Mouse (Mus musculus) liver, embryonic 12.5 days (tissue): ENCODE data around the gene Lgals12. TPM values are rescaled to one million over a fixed set of nuclear protein-coding genes. Genes with fewer than 3 reads are reported as not detected.

ENCODE experiments used
- ATAC-seq: fragments of 200-750 bp; cut with Nextera tagmentation; 2 replicates; pipeline ENCODE4 v1.8.0; 2017; ENCODE audit warnings: moderate number of reproducible peaks, mild to moderate bottlenecking, moderate library complexity
- H3K27ac ChIP-seq: fragments of 300-500 bp; sonication (generic); 2 replicates; pipeline ENCODE4 v1.5.1; 2016; ENCODE audit warnings: mild to moderate bottlenecking
- H3K27me3 ChIP-seq: fragments of 300-500 bp; sonication (generic); replicated peaks from 2 replicates; pipeline ENCODE4 v1.6.1; 2016; ENCODE audit warnings: mild to moderate bottlenecking, moderate library complexity
- H3K36me3 ChIP-seq: fragments of 300-500 bp; sonication (generic); 2 replicates; pipeline ENCODE4 v1.6.1; 2016; ENCODE audit warnings: mild to moderate bottlenecking, moderate library complexity
- H3K4me1 ChIP-seq: fragments of 300-500 bp; sonication (generic); 2 replicates; pipeline ENCODE4 v1.6.1; 2016
- H3K4me2 ChIP-seq: fragments of 300-500 bp; sonication (generic); 2 replicates; pipeline ENCODE4 v1.6.1; 2016; ENCODE audit warnings: mild to moderate bottlenecking, moderate library complexity
- H3K4me3 ChIP-seq: fragments of 300-500 bp; sonication (generic); 2 replicates; pipeline ENCODE4 v1.5.1; 2016; ENCODE audit warnings: mild to moderate bottlenecking, moderate library complexity
- H3K9ac ChIP-seq: fragments of 300-500 bp; sonication (generic); 2 replicates; pipeline ENCODE4 v1.6.1; 2016; ENCODE audit warnings: mild to moderate bottlenecking, moderate library complexity
- H3K9me3 ChIP-seq: fragments of 300-500 bp; sonication (generic); replicated peaks from 2 replicates; pipeline ENCODE4 v1.6.1; 2016; ENCODE audit warnings: mild to moderate bottlenecking, moderate library complexity
- WGBS: fragments of 180-500 bp; shearing (Covaris S2); methylation state at CpG from one replicate; pipeline ENCODE4 v1.1.7; 2016; ENCODE audit not compliant: insufficient replicate concordance; 5-methylcytosine and 5-hydroxymethylcytosine counted together
- polyA plus RNA-seq: library from polyadenylated mRNA; unstranded; fragments of >200 nt; fragmentation: Nextera tagmentation; extraction: Ambion mirVana; gene quantifications from 2 replicates; pipeline ENCODE4 v1.2.1, GENCODE M21; 2016

Gene Lgals12
- polyA plus RNA-seq, 1 experiment from 2014 or later: not detected

GRCm38 (mm10) chr19:7605930-7606783 is 836 bp downstream of the Lgals12 start:
- no peak for ATAC-seq

GRCm38 (mm10) chr19:7605013-7605412 is 2.0 kb downstream of the Lgals12 start:
- peaks cover 7% of the 10 kb centered on the region; the same call in 1 of the 2 replicates for H3K4me1 ChIP-seq
- H3K4me2 ChIP-seq: no peak overlapping the region
- ATAC-seq: no peak
- no peak overlapping the region for H3K9ac ChIP-seq
- H3K4me3 ChIP-seq: no peak overlapping the region
- no peaks in the 10 kb centered on the region for H3K36me3 ChIP-seq
- no peaks in the 10 kb centered on the region for H3K9me3 ChIP-seq
- H3K27me3 ChIP-seq: peaks cover 31% of the 10 kb centered on the region
- H3K27ac ChIP-seq: no peak overlapping the region

More at GRCm38 (mm10) chr19:7605930-7606783, 836 bp downstream of the Lgals12 start:
- no peaks in the 10 kb centered on the region for H3K36me3 ChIP-seq
- 8% methylated on average over 15 of the region's 15 CpGs for WGBS
- H3K27ac ChIP-seq: no peak overlapping the region
- H3K4me3 ChIP-seq: no peak overlapping the region
- no peak overlapping the region for H3K9ac ChIP-seq
- peak overlapping the region; percentile 48 for H3K4me2 ChIP-seq
- peaks cover 42% of the 10 kb centered on the region for H3K27me3 ChIP-seq
- H3K9me3 ChIP-seq: no peaks in the 10 kb centered on the region
- peaks cover 7% of the 10 kb centered on the region; the same call in 1 of the 2 replicates for H3K4me1 ChIP-seq

GRCm38 (mm10) chr19:7604107-7604506 is 2.9 kb downstream of the Lgals12 start:
- no peak overlapping the region for H3K27ac ChIP-seq
- no peak overlapping the region for H3K9ac ChIP-seq
- H3K36me3 ChIP-seq: no peaks in the 10 kb centered on the region
- H3K4me3 ChIP-seq: no peak overlapping the region
- H3K4me1 ChIP-seq: peaks cover 7% of the 10 kb centered on the region; the same call in 1 of the 2 replicates
- 75% methylated on average over 10 of the region's 10 CpGs for WGBS
- no peak overlapping the region for H3K4me2 ChIP-seq
- peaks cover 29% of the 10 kb centered on the region for H3K27me3 ChIP-seq
- no peaks in the 10 kb centered on the region for H3K9me3 ChIP-seq
- ATAC-seq: no peak

GRCm38 (mm10) chr19:7601551-7601950 is 5.4 kb downstream of the Lgals12 start:
- no peak overlapping the region for H3K4me3 ChIP-seq
- WGBS: 60% methylated on average over 4 of the region's 4 CpGs
- ATAC-seq: no peak

GRCm38 (mm10) chr19:7598481-7598880 is 8.5 kb downstream of the Lgals12 start:
- Histone ChIP-seq H3K27ac (no peak overlapping the region), H3K4me1 (no peaks in the 10 kb centered on the region), H3K4me3 (no peak overlapping the region), H3K36me3 (no peaks in the 10 kb centered on the region), H3K9ac (no peak overlapping the region), H3K9me3 (no peaks in the 10 kb centered on the region), H3K27me3 (no peaks in the 10 kb centered on the region), H3K4me2 (no peak overlapping the region)
- 27% methylated on average over 4 of the region's 4 CpGs for WGBS
- no peak for ATAC-seq

More at GRCm38 (mm10) chr19:7601551-7601950, 5.4 kb downstream of the Lgals12 start:
- no peaks in the 10 kb centered on the region for H3K36me3 ChIP-seq
- no peaks in the 10 kb centered on the region for H3K9me3 ChIP-seq
- H3K9ac ChIP-seq: no peak overlapping the region
- H3K4me1 ChIP-seq: peaks cover 3% of the 10 kb centered on the region; the same call in 1 of the 2 replicates
- peaks cover 9% of the 10 kb centered on the region for H3K27me3 ChIP-seq
- H3K27ac ChIP-seq: no peak overlapping the region
- no peak overlapping the region for H3K4me2 ChIP-seq

- H3K4me2 ChIP-seq: no peak overlapping the region
- no peak overlapping the region for H3K4me3 ChIP-seq
- no peaks in the 10 kb centered on the region for H3K36me3 ChIP-seq
- no peak overlapping the region for H3K27ac ChIP-seq
- H3K4me1 ChIP-seq: no peaks in the 10 kb centered on the region
- no peak overlapping the region for H3K9ac ChIP-seq
- H3K9me3 ChIP-seq: no peaks in the 10 kb centered on the region
- 5% methylated on average over 2 of the region's 2 CpGs for WGBS
- H3K27me3 ChIP-seq: no peaks in the 10 kb centered on the region
- no peak for ATAC-seq
Measured at GRCm38 (mm10) chr19:7595534-7595933, 11.5 kb downstream of the Lgals12 start.

GRCm38 (mm10) chr19:7592018-7592417 is 15.0 kb downstream of the Lgals12 start:
- H3K4me2 ChIP-seq: no peak overlapping the region
- no peak for ATAC-seq
- H3K4me3 ChIP-seq: no peak overlapping the region
- no peaks in the 10 kb centered on the region for H3K4me1 ChIP-seq
- no peaks in the 10 kb centered on the region for H3K27me3 ChIP-seq
- no peaks in the 10 kb centered on the region; the same call in 1 of the 2 replicates for H3K9me3 ChIP-seq
- H3K9ac ChIP-seq: no peak overlapping the region
- H3K36me3 ChIP-seq: 0 out of 2 replicates have a peak, but pooled peaks cover 12% of the 10 kb centered on the region
- no peak overlapping the region for H3K27ac ChIP-seq
- WGBS: 52% methylated on average over 3 of the region's 3 CpGs

- ATAC-seq: no peak
- Histone ChIP-seq H3K27ac (no peak overlapping the region), H3K4me2 (no peak overlapping the region), H3K4me3 (no peak overlapping the region), H3K27me3 (no peaks in the 10 kb centered on the region), H3K9ac (no peak overlapping the region), H3K4me1 (no peaks in the 10 kb centered on the region), H3K36me3 (peaks cover 21% of the 10 kb centered on the region), H3K9me3 (no peaks in the 10 kb centered on the region; the same call in 1 of the 2 replicates)
Measured at GRCm38 (mm10) chr19:7590795-7591194, 16.2 kb downstream of the Lgals12 start.

GRCm38 (mm10) chr19:7585764-7586163 is 21.2 kb downstream of the Lgals12 start:
- H3K4me2 ChIP-seq: no peak overlapping the region
- no peak overlapping the region for H3K9ac ChIP-seq
- H3K27me3 ChIP-seq: no peaks in the 10 kb centered on the region
- WGBS: 85% methylated on average over 6 of the region's 6 CpGs
- no peak overlapping the region for H3K4me3 ChIP-seq
- no peak overlapping the region for H3K27ac ChIP-seq
- H3K9me3 ChIP-seq: no peaks in the 10 kb centered on the region; the same call in 1 of the 2 replicates
- no peak for ATAC-seq
- peaks cover 6% of the 10 kb centered on the region; the same call in 1 of the 2 replicates for H3K4me1 ChIP-seq
- H3K36me3 ChIP-seq: peaks cover 27% of the 10 kb centered on the region

- H3K9ac ChIP-seq: no peak overlapping the region
- H3K4me3 ChIP-seq: no peak overlapping the region
- H3K4me2 ChIP-seq: no peak overlapping the region
- 87% methylated on average over 8 of the region's 8 CpGs for WGBS
- H3K4me1 ChIP-seq: peaks cover 10% of the 10 kb centered on the region; the same call in 1 of the 2 replicates
- no peak overlapping the region for H3K27ac ChIP-seq
- ATAC-seq: no peak
- H3K36me3 ChIP-seq: peaks cover 28% of the 10 kb centered on the region
- no peaks in the 10 kb centered on the region for H3K27me3 ChIP-seq
- H3K9me3 ChIP-seq: no peaks in the 10 kb centered on the region; the same call in 1 of the 2 replicates
Measured at GRCm38 (mm10) chr19:7585279-7585678, 21.7 kb downstream of the Lgals12 start.

- Histone ChIP-seq H3K27ac (no peak overlapping the region), H3K4me2 (no peak overlapping the region), H3K36me3 (peaks cover 41% of the 10 kb centered on the region), H3K4me3 (no peak overlapping the region), H3K9ac (no peak overlapping the region), H3K9me3 (no peaks in the 10 kb centered on the region; the same call in 1 of the 2 replicates), H3K4me1 (peaks cover 11% of the 10 kb centered on the region), H3K27me3 (no peaks in the 10 kb centered on the region)
- 69% methylated on average over 3 of the region's 3 CpGs for WGBS
- ATAC-seq: no peak
Measured at GRCm38 (mm10) chr19:7583599-7583998, 23.4 kb downstream of the Lgals12 start.

GRCm38 (mm10) chr19:7583101-7583500 is 23.9 kb downstream of the Lgals12 start:
- H3K36me3 ChIP-seq: peaks cover 39% of the 10 kb centered on the region
- H3K4me3 ChIP-seq: no peak overlapping the region
- H3K4me2 ChIP-seq: no peak overlapping the region
- H3K9ac ChIP-seq: no peak overlapping the region
- ATAC-seq: no peak
- H3K27ac ChIP-seq: no peak overlapping the region
- H3K27me3 ChIP-seq: no peaks in the 10 kb centered on the region
- H3K9me3 ChIP-seq: no peaks in the 10 kb centered on the region; the same call in 1 of the 2 replicates
- WGBS: 52% methylated on average over 7 of the region's 7 CpGs
- H3K4me1 ChIP-seq: peaks cover 11% of the 10 kb centered on the region
